Mouse (Mus musculus): ENCODE measurements around the gene Gm5965. TPM values are rescaled to one million over a fixed set of nuclear protein-coding genes. Genes with fewer than 3 reads are reported as not detected.

Gene Gm5965
- polyA plus RNA-seq, 1 experiment from 2014 or later: not detected

DNA sequence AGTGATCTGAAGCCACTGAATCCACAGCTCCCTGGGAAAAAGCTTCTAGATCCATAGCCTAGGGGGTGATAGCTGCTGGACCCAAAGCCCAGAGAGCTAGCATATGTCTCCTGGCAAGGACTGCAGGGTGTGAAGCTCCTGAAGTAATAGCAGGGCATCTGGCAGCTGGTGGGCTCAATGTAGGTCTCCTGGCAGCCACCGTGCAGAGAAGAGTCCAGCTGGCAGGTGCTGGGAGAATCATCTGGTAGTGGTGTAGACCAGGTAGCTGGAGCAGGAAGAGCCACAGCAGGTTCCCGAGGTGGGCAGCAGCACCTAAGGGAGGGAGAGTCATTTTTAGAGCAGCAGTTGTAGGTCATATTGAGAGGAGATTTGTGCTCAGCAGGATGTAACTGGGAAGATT lies 34.1 kb downstream of the Gm5965 start, which contains the start of gene Gm20741:
Gene Gm20741, minus strand, starts transcription at position 394 of the 400 bp plus-strand sequence.
- Histone ChIP-seq H3K9me3 (replicated peaks; ENCODE audit: control insufficient read depth, low read length) (no peaks in the 10 kb centered on the region), H3K4me2 (ENCODE audit: low read length) (no peak within 1 kb of the TSS), H3K36me3 (ENCODE audit: control insufficient read depth, insufficient read depth, low read length) (no peaks in the 10 kb centered on the region), H3K27ac (ENCODE audit: low read depth, low read length) (no peak within 1 kb of the TSS), H3K4me3 (ENCODE audit: low read depth, low read length) (no peak within 1 kb of the TSS), H3K9ac (ENCODE audit: low read length) (no peak within 1 kb of the TSS), H3K4me1 (ENCODE audit: control insufficient read depth, insufficient read depth, low read length) (no peaks in the 10 kb centered on the region), H3K27me3 (replicated peaks; ENCODE audit: control insufficient read depth, insufficient read depth, low read length) (no peaks in the 10 kb centered on the region)
- 93% methylated on average over 2 of the region's 2 CpGs for WGBS
- DNase-seq (ENCODE audit: low spot score): no peak
- ATAC-seq: no peak

DNA sequence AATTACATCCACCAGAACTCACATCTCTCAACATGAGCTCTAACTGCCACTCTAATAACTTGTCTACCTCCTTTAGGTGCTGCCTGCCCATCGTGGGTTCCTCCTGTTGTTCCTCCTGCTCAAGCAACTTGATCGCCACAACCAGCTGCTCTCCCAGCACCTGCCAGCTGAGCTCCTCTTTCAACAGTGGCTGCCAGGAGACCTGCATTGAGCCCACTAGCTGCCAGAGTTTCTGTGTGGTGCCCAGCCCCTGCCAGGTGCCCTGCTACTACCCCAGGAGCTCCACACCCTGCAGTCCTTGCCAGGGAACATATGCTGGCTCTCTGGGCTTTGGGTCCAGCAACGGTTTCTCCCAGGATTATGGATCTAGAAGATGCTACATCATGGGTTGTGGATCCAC lies 42.4 kb downstream of the Gm5965 start, which contains the start of gene Krtap15:
Gene Krtap15, plus strand, starts transcription at position 150 of the 400 bp plus-strand sequence.
- Histone ChIP-seq H3K9ac (ENCODE audit: low read length) (no peak within 1 kb of the TSS), H3K36me3 (ENCODE audit: control insufficient read depth, insufficient read depth, low read length) (no peaks in the 10 kb centered on the region), H3K4me2 (ENCODE audit: low read length) (no peak within 1 kb of the TSS), H3K27me3 (replicated peaks; ENCODE audit: control insufficient read depth, insufficient read depth, low read length) (no peaks in the 10 kb centered on the region), H3K27ac (ENCODE audit: low read depth, low read length) (no peak within 1 kb of the TSS), H3K4me1 (ENCODE audit: control insufficient read depth, insufficient read depth, low read length) (no peaks in the 10 kb centered on the region), H3K9me3 (replicated peaks; ENCODE audit: control insufficient read depth, low read length) (no peaks in the 10 kb centered on the region), H3K4me3 (ENCODE audit: low read depth, low read length) (no peak within 1 kb of the TSS)
- no peak for ATAC-seq
- 90% methylated on average over 3 of the region's 3 CpGs for WGBS
- no peak for DNase-seq (ENCODE audit: low spot score)

DNA sequence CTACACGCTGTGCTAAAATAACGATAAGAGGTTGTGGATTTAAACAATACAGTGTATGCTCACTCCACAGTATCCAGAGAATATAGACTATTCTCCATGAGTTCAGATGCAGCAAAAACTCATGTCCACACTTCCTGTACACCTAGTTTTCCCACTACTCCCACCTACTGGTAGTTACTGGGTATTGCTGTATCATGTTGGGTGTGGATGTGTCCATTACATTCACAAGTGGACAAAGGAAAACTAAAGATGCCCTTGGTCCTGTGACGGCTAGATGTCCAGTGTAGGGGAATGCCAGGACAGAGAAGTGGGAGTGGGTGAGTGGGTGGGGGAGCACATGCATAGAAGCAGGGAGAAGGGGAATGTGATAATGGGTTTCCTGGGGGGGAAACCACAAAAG lies 46.0 kb downstream of the Gm5965 start:
- peak; percentile 45 for DNase-seq (ENCODE audit: low spot score)
- Histone ChIP-seq H3K9me3 (replicated peaks; ENCODE audit: control insufficient read depth, low read length) (no peaks in the 10 kb centered on the region), H3K4me2 (ENCODE audit: low read length) (no peak overlapping the region), H3K27ac (ENCODE audit: low read depth, low read length) (no peak overlapping the region), H3K4me1 (ENCODE audit: control insufficient read depth, insufficient read depth, low read length) (no peaks in the 10 kb centered on the region), H3K36me3 (ENCODE audit: control insufficient read depth, insufficient read depth, low read length) (no peaks in the 10 kb centered on the region), H3K9ac (ENCODE audit: low read length) (no peak overlapping the region), H3K4me3 (ENCODE audit: low read depth, low read length) (no peak overlapping the region), H3K27me3 (replicated peaks; ENCODE audit: control insufficient read depth, insufficient read depth, low read length) (no peaks in the 10 kb centered on the region)
- 80% methylated on average over 3 of the region's 3 CpGs for WGBS
- ATAC-seq: no peak

DNA sequence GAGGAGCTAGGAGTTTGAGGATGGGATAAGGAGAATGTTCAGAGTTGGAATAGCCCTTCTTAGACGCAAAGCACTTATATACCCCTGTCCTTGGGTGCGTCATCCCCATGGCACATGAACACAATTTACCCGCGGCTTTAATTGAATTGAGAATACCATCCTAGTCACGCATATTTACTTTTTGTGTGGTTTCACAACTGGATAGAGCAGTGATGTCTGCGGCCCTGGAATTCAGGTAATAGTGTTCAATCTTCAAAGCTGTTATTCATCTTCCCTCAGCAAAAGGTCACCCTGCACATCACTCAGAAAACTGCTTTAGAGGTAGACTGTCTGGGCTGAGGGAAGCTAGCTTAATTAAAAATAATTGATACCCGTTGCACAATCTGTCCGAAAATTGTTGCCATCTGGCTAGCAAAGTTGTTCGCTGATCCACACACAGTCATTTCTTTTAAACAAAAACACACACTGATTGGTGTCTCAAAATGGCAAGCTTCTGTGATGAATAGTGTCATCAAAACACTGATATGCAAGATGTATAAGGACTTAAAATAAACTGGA lies 48.5 kb downstream of the Gm5965 start, which contains the start of gene Krtap14:
Gene Krtap14, minus strand, starts transcription at position 51 of the 558 bp plus-strand sequence.
- ATAC-seq: peak; percentile 77
- H3K4me2 ChIP-seq (ENCODE audit: low read length): no peak within 1 kb of the TSS
- H3K27ac ChIP-seq (ENCODE audit: low read depth, low read length): no peak within 1 kb of the TSS
- H3K4me1 ChIP-seq (ENCODE audit: control insufficient read depth, insufficient read depth, low read length): no peaks in the 10 kb centered on the region
- H3K36me3 ChIP-seq (ENCODE audit: control insufficient read depth, insufficient read depth, low read length): no peaks in the 10 kb centered on the region
- 70% methylated on average over 9 of the region's 9 CpGs for WGBS
- no peak within 1 kb of the TSS for H3K4me3 ChIP-seq (ENCODE audit: low read depth, low read length)
- no peaks in the 10 kb centered on the region for H3K27me3 ChIP-seq (replicated peaks; ENCODE audit: control insufficient read depth, insufficient read depth, low read length)
- H3K9me3 ChIP-seq (replicated peaks; ENCODE audit: control insufficient read depth, low read length): no peaks in the 10 kb centered on the region
- H3K9ac ChIP-seq (ENCODE audit: low read length): no peak within 1 kb of the TSS
- peak; percentile 63 for DNase-seq (ENCODE audit: low spot score)

DNA sequence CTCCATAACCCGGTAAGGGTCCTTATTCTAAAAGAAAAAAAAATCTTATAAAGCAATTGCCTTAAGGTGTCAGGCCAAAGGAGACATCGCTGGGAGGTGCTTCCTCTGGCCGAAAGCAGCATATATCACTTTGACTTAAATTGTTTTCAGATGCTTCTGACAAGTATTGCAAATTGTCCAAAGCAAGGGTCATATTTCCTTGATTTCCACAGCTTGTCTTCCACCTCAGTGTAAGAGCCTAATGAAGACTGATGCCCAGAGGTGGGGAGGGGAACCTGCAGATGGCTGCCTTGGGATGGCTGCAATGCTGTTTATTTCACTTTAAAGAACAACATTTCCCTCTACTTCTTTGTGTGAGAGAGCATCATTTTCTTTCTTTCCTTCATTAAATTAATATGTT lies 49.3 kb downstream of the Gm5965 start:
- Histone ChIP-seq H3K27ac (ENCODE audit: low read depth, low read length) (no peak overlapping the region), H3K4me1 (ENCODE audit: control insufficient read depth, insufficient read depth, low read length) (no peaks in the 10 kb centered on the region), H3K4me2 (ENCODE audit: low read length) (no peak overlapping the region), H3K9me3 (replicated peaks; ENCODE audit: control insufficient read depth, low read length) (no peaks in the 10 kb centered on the region), H3K27me3 (replicated peaks; ENCODE audit: control insufficient read depth, insufficient read depth, low read length) (no peaks in the 10 kb centered on the region), H3K9ac (ENCODE audit: low read length) (no peak overlapping the region), H3K36me3 (ENCODE audit: control insufficient read depth, insufficient read depth, low read length) (no peaks in the 10 kb centered on the region), H3K4me3 (ENCODE audit: low read depth, low read length) (no peak overlapping the region)
- no peak for ATAC-seq
- WGBS: 82% methylated on average over 3 of the region's 3 CpGs
- no peak for DNase-seq (ENCODE audit: low spot score)

Other genes with a start within 250 kb of the Gm5965 start
- not detected in 2 replicates for gene Cldn8, start 214.7 kb upstream of the Gm5965 start, polyA plus RNA-seq (2014; fragmentation: Nextera tagmentation; extraction: Ambion mirVana)
- gene Krtap24-1, start 165.6 kb upstream of the Gm5965 start, polyA plus RNA-seq (2014; fragmentation: Nextera tagmentation; extraction: Ambion mirVana): not detected in 2 replicates
- not detected in 2 replicates for gene 2310079G19Rik, start 150.2 kb upstream of the Gm5965 start, polyA plus RNA-seq (2014; fragmentation: Nextera tagmentation; extraction: Ambion mirVana)
- gene Krtap26-1, start 130.1 kb upstream of the Gm5965 start, polyA plus RNA-seq (2014; fragmentation: Nextera tagmentation; extraction: Ambion mirVana): not detected in 2 replicates
- gene Krtap27-1, start 106.2 kb upstream of the Gm5965 start, polyA plus RNA-seq (2014; fragmentation: Nextera tagmentation; extraction: Ambion mirVana): not detected in 2 replicates
- gene 2310061N02Rik, start 69.9 kb upstream of the Gm5965 start, polyA plus RNA-seq (2014; fragmentation: Nextera tagmentation; extraction: Ambion mirVana): not detected in 2 replicates
- not detected in 2 replicates for gene Krtap13-1, start 49.0 kb upstream of the Gm5965 start, polyA plus RNA-seq (2014; fragmentation: Nextera tagmentation; extraction: Ambion mirVana)
- gene Krtap13, start 26.3 kb upstream of the Gm5965 start, polyA plus RNA-seq (2014; fragmentation: Nextera tagmentation; extraction: Ambion mirVana): not detected in 2 replicates
- gene 2310034C09Rik, start 19.0 kb upstream of the Gm5965 start, polyA plus RNA-seq (2014; fragmentation: Nextera tagmentation; extraction: Ambion mirVana): not detected in 2 replicates
- not detected in 2 replicates for gene 2310057N15Rik, start 3.7 kb upstream of the Gm5965 start, polyA plus RNA-seq (2014; fragmentation: Nextera tagmentation; extraction: Ambion mirVana)
- not detected in 2 replicates for gene Gm20741, start 34.3 kb downstream of the Gm5965 start, polyA plus RNA-seq (2014; fragmentation: Nextera tagmentation; extraction: Ambion mirVana)
- not detected in 2 replicates for gene Krtap15, start 42.3 kb downstream of the Gm5965 start, polyA plus RNA-seq (2014; fragmentation: Nextera tagmentation; extraction: Ambion mirVana)
- not detected in 2 replicates for gene Krtap14, start 48.2 kb downstream of the Gm5965 start, polyA plus RNA-seq (2014; fragmentation: Nextera tagmentation; extraction: Ambion mirVana)
- not detected in 2 replicates for gene Krtap19-1, start 91.5 kb downstream of the Gm5965 start, polyA plus RNA-seq (2014; fragmentation: Nextera tagmentation; extraction: Ambion mirVana)
- gene Krtap19-2, start 96.4 kb downstream of the Gm5965 start, polyA plus RNA-seq (2014; fragmentation: Nextera tagmentation; extraction: Ambion mirVana): not detected in 2 replicates
- not detected in 2 replicates for gene Krtap19-3, start 100.1 kb downstream of the Gm5965 start, polyA plus RNA-seq (2014; fragmentation: Nextera tagmentation; extraction: Ambion mirVana)
- not detected in 2 replicates for gene Krtap19-4, start 107.2 kb downstream of the Gm5965 start, polyA plus RNA-seq (2014; fragmentation: Nextera tagmentation; extraction: Ambion mirVana)
- gene Krtap19-5, start 118.6 kb downstream of the Gm5965 start, polyA plus RNA-seq (2014; fragmentation: Nextera tagmentation; extraction: Ambion mirVana): not detected in 2 replicates
- not detected in 2 replicates for gene Krtap19-9b, start 154.4 kb downstream of the Gm5965 start, polyA plus RNA-seq (2014; fragmentation: Nextera tagmentation; extraction: Ambion mirVana)
- gene Krtap16-3, start 185.0 kb downstream of the Gm5965 start, polyA plus RNA-seq (2014; fragmentation: Nextera tagmentation; extraction: Ambion mirVana): not detected in 2 replicates
- not detected in 2 replicates for gene Krtap22-2, start 232.9 kb downstream of the Gm5965 start, polyA plus RNA-seq (2014; fragmentation: Nextera tagmentation; extraction: Ambion mirVana)
- gene Gm10229, start 237.4 kb downstream of the Gm5965 start, polyA plus RNA-seq (2014; fragmentation: Nextera tagmentation; extraction: Ambion mirVana): not detected in 2 replicates

Measured in forebrain, embryonic 14.5 days (tissue).